Mouse (Mus musculus): Measurements from ENCODE around the gene Slc10a4. TPM values are rescaled to one million over a fixed set of nuclear protein-coding genes. Genes with fewer than 3 reads are reported as not detected.

The Slc10a4 gene
- total RNA-seq, 2 experiments from 2014 or later, result 0.12 to 0.63 TPM

DNA sequence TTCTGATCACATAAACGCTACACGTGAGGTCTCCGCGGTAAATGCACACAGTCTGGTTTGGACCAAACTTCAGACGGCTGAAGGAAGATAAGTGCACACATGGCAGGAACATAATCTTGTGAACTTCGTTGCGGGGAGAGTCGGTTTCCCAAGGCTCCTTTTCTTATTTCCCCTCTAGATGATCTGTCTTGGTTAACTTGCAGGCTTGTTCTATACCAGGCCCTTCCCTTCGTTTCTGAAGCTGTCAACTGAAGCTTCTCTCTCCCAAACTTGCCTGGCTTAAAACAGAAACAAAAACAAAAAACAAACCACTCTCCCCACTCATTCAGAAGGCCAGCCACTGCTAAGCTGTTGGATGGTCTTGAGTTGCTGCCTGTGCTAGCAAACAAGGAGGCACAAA, 8.1 kb downstream of the Slc10a4 start:
- no peak for DNase-seq

DNA sequence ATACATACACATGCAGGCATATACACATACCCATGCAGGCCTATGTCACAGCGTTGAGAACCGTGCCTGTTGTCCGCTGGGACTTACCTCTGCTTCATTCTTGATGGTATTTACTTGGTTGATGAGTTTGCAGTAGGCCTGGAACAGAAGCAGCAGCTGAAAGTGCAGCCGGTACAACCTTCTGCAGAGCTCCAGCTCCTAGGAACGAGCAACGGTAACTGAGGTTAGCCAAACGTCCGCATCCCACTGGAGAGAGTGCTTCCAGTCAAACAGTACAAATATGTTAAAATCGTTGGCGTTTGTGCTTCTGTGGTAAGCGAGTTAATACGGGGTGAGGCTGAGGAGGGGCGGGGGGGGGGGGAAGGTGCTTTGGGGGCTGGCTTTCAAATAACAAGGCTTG, 17.1 kb downstream of the Slc10a4 start:
- no peak for DNase-seq

DNA sequence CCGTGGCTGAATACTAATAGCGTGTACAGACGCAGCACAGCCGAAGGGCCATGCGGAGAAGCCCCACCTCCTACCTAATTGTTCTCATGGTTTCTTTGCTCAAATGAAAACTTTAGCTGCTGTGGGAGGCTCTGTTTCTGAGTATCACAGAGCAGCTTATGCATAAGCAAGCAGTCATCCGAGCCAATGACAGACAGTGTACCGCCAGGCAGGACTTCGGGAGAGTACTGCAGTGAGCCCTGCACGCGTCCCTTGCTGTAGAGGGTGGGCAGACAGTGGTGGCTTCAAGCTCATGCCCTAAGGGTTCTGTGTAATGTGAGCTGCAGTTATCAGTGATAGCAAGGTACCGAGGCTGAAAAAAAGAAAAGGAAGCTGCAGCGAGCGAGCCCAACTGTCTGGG, 22.0 kb downstream of the Slc10a4 start:
- no peak for DNase-seq

DNA sequence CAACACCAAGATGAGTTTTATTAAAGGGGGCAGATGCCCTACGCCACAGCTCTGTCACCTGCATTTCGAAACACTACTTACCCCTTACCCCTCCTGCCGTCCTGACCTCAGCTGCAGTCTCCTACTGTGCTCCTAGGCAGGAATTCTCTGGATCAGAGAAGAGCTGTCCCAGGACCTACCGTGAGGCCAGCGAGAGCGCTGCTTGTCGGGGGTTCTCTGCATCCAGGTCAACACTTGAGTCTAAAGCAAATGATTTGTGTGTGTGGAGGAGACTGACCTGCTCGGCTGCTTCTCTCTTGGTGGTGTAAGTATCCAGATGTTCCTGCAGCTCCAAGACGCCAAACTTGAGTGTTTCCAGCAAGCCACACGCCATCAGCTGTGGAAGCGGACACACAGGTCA, 25.8 kb downstream of the Slc10a4 start:
- DNase-seq, result no peak

DNA sequence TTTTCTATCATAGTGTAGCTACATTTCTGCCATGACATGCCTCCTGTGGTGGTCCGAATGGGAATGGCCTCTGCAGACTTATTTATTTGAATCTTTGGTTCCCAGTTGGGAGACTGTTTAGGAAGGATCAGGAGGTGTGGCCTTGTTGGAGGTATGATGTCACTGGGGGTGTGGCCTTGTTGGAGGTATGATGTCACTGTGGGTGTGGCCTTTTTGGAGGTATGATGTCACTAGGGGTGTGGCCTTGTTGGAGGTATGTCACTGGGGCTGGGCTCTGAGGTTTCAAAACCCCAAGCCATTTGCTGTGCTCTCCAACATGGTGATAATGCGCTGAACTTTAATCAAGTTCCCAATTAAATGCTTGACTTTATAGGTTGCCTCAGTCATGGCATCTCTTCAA, 37.4 kb downstream of the Slc10a4 start:
- DNase-seq, result no peak

DNA sequence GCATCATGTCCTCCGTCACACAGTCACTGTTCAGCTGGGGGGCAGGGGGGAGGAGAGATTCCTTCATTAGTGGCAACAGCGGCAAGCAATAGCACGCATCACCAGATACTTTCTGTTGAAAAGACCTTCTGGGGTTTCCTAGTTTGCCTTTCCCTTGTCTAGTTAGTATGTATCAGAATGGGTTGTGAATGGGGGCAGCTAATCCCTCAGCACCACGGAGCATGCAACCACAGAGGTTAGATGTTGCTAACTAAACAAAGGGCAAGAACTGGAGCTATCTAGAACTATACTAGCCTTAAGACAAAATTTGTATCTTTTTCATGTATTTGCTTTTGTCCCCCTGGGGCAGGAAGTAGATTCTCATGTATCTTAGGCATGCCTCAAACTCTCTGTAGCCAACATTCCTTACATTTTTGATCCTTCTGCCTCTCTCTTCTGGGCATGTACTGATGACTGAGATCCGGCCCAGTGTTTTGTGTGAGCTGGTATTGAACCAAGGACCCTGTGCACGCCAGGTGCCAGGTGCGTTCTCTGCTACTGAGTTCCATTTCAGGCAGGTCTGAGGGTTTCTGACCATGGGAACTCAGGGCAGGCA, 41.1 kb downstream of the Slc10a4 start:
- no peak for DNase-seq

DNA sequence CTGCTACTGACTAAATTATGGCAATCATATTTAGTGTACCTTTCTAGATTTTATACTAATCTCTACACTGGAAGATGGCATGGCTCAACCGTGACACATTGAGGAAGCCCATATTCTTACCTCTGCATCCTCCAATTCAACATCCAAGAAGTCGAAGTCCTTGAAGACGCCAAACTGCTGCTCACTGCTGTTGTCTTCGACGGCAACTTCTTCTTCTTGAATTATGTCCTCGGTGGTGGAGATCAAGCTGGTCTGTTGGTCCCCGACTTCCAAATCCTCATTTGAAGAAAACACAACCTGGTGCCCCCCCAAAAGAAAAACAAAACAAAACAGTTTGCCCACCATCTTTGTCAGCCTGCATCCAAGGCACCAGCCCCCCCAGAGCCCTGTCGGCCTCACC, 47.2 kb downstream of the Slc10a4 start:
- no peak for DNase-seq

DNA sequence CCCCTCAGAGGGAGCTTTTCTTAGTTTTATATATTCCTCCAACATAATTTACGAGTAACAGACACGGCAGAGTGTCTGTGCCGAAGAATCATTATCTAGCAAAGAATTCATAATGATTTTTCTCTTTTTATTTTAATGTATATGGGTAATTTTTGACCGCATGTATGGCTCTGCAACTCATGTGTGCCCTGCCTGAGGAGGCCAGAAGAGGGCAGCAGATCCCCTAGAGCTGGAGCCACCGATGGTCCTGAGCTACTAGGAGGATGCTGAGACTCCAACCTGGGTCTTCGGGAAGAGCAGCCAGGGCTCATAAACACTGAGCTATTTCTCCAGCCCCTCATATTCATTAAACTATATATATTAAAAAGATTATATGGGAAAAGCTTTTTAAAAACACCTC, 49.8 kb downstream of the Slc10a4 start:
- peak; percentile 19 for DNase-seq

DNA sequence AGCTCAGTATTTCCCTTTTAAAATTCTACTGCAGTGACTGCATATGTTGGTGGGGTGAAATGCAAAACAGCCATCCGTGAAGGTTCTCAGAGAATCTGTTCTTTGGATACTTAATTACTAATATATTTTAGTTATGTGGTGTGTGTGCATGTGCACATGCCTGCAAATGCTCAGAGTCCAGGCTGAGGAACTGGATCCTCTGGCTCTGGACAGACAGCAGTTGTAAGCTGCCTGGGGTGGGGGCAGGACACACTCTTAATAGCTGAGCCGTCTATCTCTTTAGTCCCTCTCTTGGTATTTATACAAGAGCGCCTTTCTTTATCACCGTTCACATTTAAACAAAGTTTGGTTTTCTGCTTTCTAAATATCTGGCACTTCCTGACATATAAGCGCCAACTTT, 50.3 kb downstream of the Slc10a4 start:
- no peak for DNase-seq

DNA sequence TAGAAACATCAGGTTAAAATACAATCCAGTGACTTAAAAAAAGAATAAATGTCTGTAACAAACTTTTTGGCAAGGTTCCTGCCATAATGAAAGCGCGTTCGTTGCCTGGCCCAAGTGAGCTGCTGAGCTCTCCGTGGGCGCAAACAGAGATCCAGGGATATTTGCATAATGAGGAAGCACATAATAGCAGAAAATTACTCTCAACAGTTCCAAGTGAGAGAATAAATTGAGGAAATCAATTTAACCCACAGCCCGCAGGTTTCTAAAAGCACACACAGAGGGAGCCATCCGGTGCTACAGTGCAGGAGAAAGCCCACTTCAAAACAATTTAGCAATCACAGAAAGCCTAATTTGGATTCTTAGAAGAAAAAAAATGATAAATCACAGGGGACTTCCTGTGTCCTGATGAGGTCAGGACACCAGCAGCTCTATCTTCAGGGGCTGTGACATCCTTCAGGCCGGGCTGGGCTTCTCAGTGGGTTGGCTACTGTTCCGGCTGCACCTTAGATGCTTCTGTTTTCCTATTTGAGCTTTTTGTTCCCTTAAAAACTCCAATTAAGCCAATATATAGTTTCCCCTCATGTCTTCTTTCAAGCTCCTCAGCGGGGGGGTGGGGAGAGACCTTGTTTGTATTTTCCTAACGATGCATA, 54.9 kb downstream of the Slc10a4 start:
- no peak for DNase-seq

Other genes starting within 250 kb of the Slc10a4 start
- 10 to 100 TPM; 13.2 TPM for gene Tec, start 138.4 kb upstream of the Slc10a4 start, total RNA-seq (2021)
- gene Slain2, start 92.6 kb upstream of the Slc10a4 start, total RNA-seq (2021), result 100 to 1,000 TPM; 116 to 121 TPM
- not detected for gene Gm10135, start 32.2 kb upstream of the Slc10a4 start, total RNA-seq (2021)
- 10 to 100 TPM; 57.0 to 57.9 TPM for gene Fryl, start 249.7 kb downstream of the Slc10a4 start, total RNA-seq (2021)